Mouse (Mus musculus) neural tube, embryonic 11.5 days (tissue): ENCODE results near the gene Rpl28. TPM values are rescaled to one million over a fixed set of nuclear protein-coding genes. Genes with fewer than 3 reads are reported as not detected.
"Not testable (repeated sequence)": the region's sequence is repeated elsewhere in the genome, so short reads cannot be mapped to it uniquely, and the experiment has no call there.

Experiments
- ATAC-seq: fragments of 200-750 bp; cut with Nextera tagmentation; 2 replicates; pipeline ENCODE4 v1.8.0; 2017; ENCODE audit warnings: moderate number of reproducible peaks, mild to moderate bottlenecking, moderate TSS enrichment, moderate library complexity; ENCODE audit not compliant: insufficient read depth, low FRiP score, low TSS enrichment
- DNase-seq: peaks from one replicate; pipeline ENCODE4 v3.0.0-alpha.2; 2015; ENCODE audit warnings: low spot score
- H3K27ac ChIP-seq: fragments of 300-500 bp; sonication (generic); 2 replicates; pipeline ENCODE4 v1.5.1; 2014; ENCODE audit warnings: low read depth, mild to moderate bottlenecking, low read length
- H3K27me3 ChIP-seq: fragments of 300-500 bp; sonication (generic); 2 replicates; pipeline ENCODE4 v1.6.1; 2014; ENCODE audit warnings: mild to moderate bottlenecking, low read length, mixed read lengths; ENCODE audit not compliant: control insufficient read depth, insufficient read depth
- H3K36me3 ChIP-seq: fragments of 300-500 bp; sonication (generic); 2 replicates; pipeline ENCODE4 v1.6.1; 2014; ENCODE audit warnings: mild to moderate bottlenecking, low read length, moderate library complexity, mixed read lengths; ENCODE audit not compliant: control insufficient read depth, insufficient read depth
- H3K4me1 ChIP-seq: fragments of 300-500 bp; sonication (generic); 2 replicates; pipeline ENCODE4 v1.6.1; 2014; ENCODE audit warnings: low read length, mixed read lengths; ENCODE audit not compliant: control insufficient read depth, insufficient read depth
- H3K4me2 ChIP-seq: fragments of 300-500 bp; sonication (generic); 2 replicates; pipeline ENCODE4 v1.6.1; 2014; ENCODE audit warnings: low read depth, mild to moderate bottlenecking, moderate library complexity
- H3K4me3 ChIP-seq: fragments of 300-500 bp; sonication (generic); 2 replicates; pipeline ENCODE4 v1.5.1; 2014; ENCODE audit warnings: low read depth, low read length
- H3K9ac ChIP-seq: fragments of 300-500 bp; sonication (generic); 2 replicates; pipeline ENCODE4 v1.6.1; 2014; ENCODE audit warnings: mild to moderate bottlenecking, low read length
- H3K9me3 ChIP-seq: fragments of 300-500 bp; sonication (generic); 2 replicates; pipeline ENCODE4 v1.6.1; 2016; ENCODE audit warnings: low read length; ENCODE audit not compliant: control insufficient read depth
- WGBS: fragments of 180-500 bp; shearing (Covaris S2); extraction: QIAGEN DNeasy Blood & Tissue Kit; methylation state at CpG from one replicate; pipeline ENCODE4 v1.1.7; 2014; 5-methylcytosine and 5-hydroxymethylcytosine counted together
- polyA plus RNA-seq: library from polyadenylated mRNA; unstranded; fragments of >200 nt; fragmentation: Nextera tagmentation; extraction: Ambion mirVana; gene quantifications from 2 replicates; pipeline ENCODE4 v1.2.1, GENCODE M21; 2014

Gene Rpl28
- polyA plus RNA-seq, 1 experiment from 2014 or later = 157 TPM

- no peaks in the 10 kb centered on the region for H3K9me3 ChIP-seq
- H3K27ac ChIP-seq = no peak overlapping the region
- no peak for DNase-seq
- no peak overlapping the region for H3K9ac ChIP-seq
- H3K36me3 ChIP-seq = no peaks in the 10 kb centered on the region
- no peak overlapping the region for H3K4me3 ChIP-seq
- no peak overlapping the region for H3K4me2 ChIP-seq
- no peak for ATAC-seq
- H3K27me3 ChIP-seq = no peaks in the 10 kb centered on the region
- H3K4me1 ChIP-seq = peaks cover 3% of the 10 kb centered on the region; the same call in 1 of the 2 replicates
These were observed 23.9 kb downstream of the Rpl28 start for GRCm38 (mm10) chr7:4816559-4816958.

DNA sequence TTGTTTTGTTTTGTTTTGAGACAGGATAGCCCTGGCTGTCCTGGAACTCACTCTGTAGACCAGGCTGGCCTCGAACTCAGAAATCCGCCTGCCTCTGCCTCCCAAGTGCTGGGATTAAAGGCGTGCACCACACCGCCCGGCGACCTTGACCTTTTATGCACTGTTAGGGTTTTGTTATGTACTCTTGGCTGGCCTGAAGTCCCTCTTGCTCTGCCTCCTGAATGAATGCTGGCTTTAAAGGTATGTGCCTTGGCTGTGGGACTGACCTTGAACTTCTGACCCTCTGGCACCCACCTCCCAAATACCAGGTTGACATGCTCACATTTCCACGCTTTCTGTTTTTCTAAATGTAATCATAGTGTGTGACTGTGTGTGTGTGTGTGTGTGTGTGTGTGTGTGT is 28.3 kb downstream of the Rpl28 start:
- WGBS = 92% methylated on average over 7 of the region's 7 CpGs
- H3K9ac ChIP-seq, H3K27ac ChIP-seq, H3K4me2 ChIP-seq, ATAC-seq, H3K27me3 ChIP-seq, H3K4me3 ChIP-seq, H3K4me1 ChIP-seq, DNase-seq, H3K36me3 ChIP-seq, H3K9me3 ChIP-seq: not testable (repeated sequence)

DNA sequence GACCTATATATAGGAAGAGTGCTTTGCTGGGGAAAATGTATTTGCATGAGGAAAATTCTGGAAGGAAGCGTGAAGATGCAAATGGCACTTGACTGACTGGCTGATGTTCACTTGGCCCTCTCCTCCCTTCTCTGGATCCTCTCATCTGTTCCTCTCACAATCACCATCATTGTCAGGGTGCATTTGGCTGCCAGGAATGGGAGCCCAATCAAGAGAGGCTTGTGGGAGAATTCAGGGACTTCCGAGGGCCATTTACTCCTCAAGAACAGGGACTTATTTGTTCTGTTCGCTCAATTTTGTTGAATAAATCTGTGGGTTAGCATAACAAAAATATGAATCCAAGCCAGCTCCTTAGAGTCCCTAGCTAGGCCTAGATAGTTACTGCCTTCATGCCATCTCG is 29.0 kb downstream of the Rpl28 start:
- no peak overlapping the region for H3K27ac ChIP-seq
- H3K36me3 ChIP-seq = no peaks in the 10 kb centered on the region
- H3K9me3 ChIP-seq = no peaks in the 10 kb centered on the region
- no peak overlapping the region for H3K4me3 ChIP-seq
- ATAC-seq = no peak
- WGBS = 81% methylated on average over 4 of the region's 4 CpGs
- H3K4me2 ChIP-seq = no peak overlapping the region
- no peak for DNase-seq
- H3K4me1 ChIP-seq = no peaks in the 10 kb centered on the region
- no peak overlapping the region for H3K9ac ChIP-seq
- H3K27me3 ChIP-seq = no peaks in the 10 kb centered on the region

- DNase-seq (no peak), ATAC-seq (no peak)
- Histone ChIP-seq H3K9me3 (no peaks in the 10 kb centered on the region), H3K36me3 (no peaks in the 10 kb centered on the region), H3K4me1 (no peaks in the 10 kb centered on the region), H3K27ac (no peak overlapping the region), H3K9ac (no peak overlapping the region), H3K27me3 (no peaks in the 10 kb centered on the region), H3K4me3 (no peak overlapping the region), H3K4me2 (no peak overlapping the region)
- WGBS = 66% methylated on average over 6 of the region's 6 CpGs
These were observed 29.7 kb downstream of the Rpl28 start for GRCm38 (mm10) chr7:4822162-4822907.

GRCm38 (mm10) chr7:4825365-4825764 is 32.7 kb downstream of the Rpl28 start:
- Histone ChIP-seq H3K9ac (no peak overlapping the region), H3K9me3 (no peaks in the 10 kb centered on the region), H3K4me1 (no peaks in the 10 kb centered on the region), H3K27me3 (no peaks in the 10 kb centered on the region), H3K4me2 (no peak overlapping the region), H3K4me3 (no peak overlapping the region), H3K27ac (no peak overlapping the region), H3K36me3 (no peaks in the 10 kb centered on the region)
- 44% methylated on average over 4 of the region's 4 CpGs for WGBS
- ATAC-seq (no peak), DNase-seq (no peak)

DNA sequence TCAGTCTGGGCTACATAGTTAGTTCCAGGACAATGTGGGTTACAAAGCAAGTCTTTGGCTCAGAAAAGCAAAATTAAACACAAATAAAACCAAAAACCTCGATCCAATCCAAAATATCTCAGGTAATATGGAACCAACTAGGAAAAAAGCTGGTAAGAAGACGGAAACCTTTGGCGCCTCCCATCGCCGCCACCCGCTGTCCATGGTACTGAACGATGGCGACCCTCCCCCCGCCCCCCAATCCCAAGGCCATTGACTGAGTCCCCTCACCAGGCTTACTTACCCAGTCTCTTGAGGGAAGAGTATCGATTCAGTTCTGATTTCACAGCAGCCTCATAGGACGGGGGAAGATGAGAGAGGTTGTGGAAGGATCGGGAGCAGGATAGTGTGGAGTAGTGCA is 37.8 kb downstream of the Rpl28 start:
- H3K9me3 ChIP-seq = no peaks in the 10 kb centered on the region
- H3K27me3 ChIP-seq = peaks cover 4% of the 10 kb centered on the region
- H3K4me3 ChIP-seq = no peak overlapping the region
- ATAC-seq (no peak), DNase-seq (no peak)
- H3K27ac ChIP-seq = no peak overlapping the region
- H3K4me1 ChIP-seq = no peaks in the 10 kb centered on the region
- 9% methylated on average over 12 of the region's 12 CpGs for WGBS
- H3K36me3 ChIP-seq = no peaks in the 10 kb centered on the region
- H3K4me2 ChIP-seq = no peak overlapping the region
- H3K9ac ChIP-seq = no peak overlapping the region

DNA sequence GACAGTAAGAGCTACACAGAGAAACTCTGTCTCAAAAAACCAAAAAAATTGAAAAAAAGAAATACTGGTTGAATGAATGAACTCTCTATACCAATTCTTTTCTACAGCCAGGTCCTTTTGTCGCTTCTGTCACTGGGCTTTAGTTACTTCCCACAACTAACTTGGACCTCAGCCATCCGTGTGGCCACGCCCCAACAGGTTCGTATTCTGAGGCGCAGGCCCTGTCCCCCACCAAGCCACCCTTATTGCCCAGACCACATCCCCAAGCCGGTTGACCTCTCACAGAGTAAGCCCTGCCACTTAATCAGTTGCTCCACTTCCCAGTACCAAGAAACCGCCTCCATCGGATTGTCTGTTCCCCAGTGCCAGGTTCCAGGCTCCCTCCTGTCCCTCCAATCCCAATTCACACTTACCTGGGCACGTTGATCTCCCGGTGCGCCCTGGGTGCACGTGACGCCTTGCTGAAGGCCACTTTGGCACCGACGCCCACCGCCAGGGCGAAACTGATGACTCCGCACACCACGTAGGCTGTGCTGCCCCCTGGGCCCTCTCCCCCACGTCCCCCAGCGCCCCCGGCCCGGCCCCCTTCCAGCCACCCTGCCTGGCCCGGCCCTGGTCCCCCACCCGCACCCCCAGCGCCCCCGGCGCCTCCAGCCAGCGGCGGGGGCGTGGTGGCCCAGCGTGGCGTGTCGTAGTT is 43.1 kb downstream of the Rpl28 start:
- Histone ChIP-seq H3K4me3 (peak overlapping the region; percentile 50), H3K27me3 (peaks cover 18% of the 10 kb centered on the region), H3K4me2 (peak overlapping the region; percentile 87), H3K9ac (peak overlapping the region; percentile 72), H3K4me1 (0 out of 2 replicates have a peak, but pooled peaks cover 3% of the 10 kb centered on the region), H3K9me3 (no peaks in the 10 kb centered on the region), H3K27ac (no peak overlapping the region), H3K36me3 (no peaks in the 10 kb centered on the region)
- ATAC-seq (no peak; the same call in none of the 2 replicates), DNase-seq (no peak)
- WGBS = 4% methylated on average over 34 of the region's 34 CpGs

GRCm38 (mm10) chr7:4836351-4836792 is 43.7 kb downstream of the Rpl28 start:
- WGBS = under 1% methylated on average over 50 of the region's 51 CpGs
- Histone ChIP-seq H3K4me2 (peak overlapping the region; percentile 87), H3K4me1 (0 out of 2 replicates have a peak, but pooled peaks cover 3% of the 10 kb centered on the region), H3K27me3 (peaks cover 18% of the 10 kb centered on the region), H3K4me3 (peak overlapping the region; percentile 50), H3K36me3 (no peaks in the 10 kb centered on the region), H3K27ac (peak overlapping the region; percentile 60; the same call in 1 of the 2 replicates), H3K9ac (peak overlapping the region; percentile 72), H3K9me3 (no peaks in the 10 kb centered on the region)
- ATAC-seq = peak; percentile 85
- peak; percentile 80 for DNase-seq

DNA sequence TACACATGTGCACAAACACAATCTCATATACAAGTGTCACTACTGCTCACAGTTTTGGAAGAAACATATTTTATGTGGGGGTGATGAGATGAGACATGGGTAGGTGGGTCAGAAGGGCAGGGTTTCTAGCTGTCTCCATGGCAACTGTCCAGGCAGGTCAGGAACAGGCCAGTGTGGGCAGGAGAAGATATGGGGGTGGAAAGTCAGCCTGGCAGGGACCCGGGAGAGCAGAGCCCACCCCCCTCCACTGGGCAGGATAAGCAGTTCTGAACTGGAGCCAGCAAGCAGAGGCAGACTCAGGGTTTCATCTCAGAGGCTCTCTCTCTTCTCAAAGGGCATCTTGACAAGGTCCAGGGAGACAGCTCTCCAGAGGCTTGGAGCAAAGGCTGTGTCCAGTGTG is 45.0 kb downstream of the Rpl28 start:
- no peak for DNase-seq
- H3K27me3 ChIP-seq = peaks cover 25% of the 10 kb centered on the region
- no peaks in the 10 kb centered on the region for H3K36me3 ChIP-seq
- H3K9ac ChIP-seq = no peak overlapping the region
- no peak overlapping the region for H3K27ac ChIP-seq
- H3K4me2 ChIP-seq = no peak overlapping the region
- ATAC-seq = no peak
- H3K4me1 ChIP-seq = 0 out of 2 replicates have a peak, but pooled peaks cover 7% of the 10 kb centered on the region
- H3K9me3 ChIP-seq = no peaks in the 10 kb centered on the region
- H3K4me3 ChIP-seq = no peak overlapping the region
- WGBS = 8% methylated on average over 1 of the region's 1 CpGs
